Mouse (Mus musculus): Measurements from ENCODE around the gene Pcgf2.
"Not testable (repeated sequence)": the region's sequence is repeated elsewhere in the genome, so short reads cannot be mapped to it uniquely, and the experiment has no call there.

The Pcgf2 gene

GRCm38 (mm10) chr11:97656269-97656971, 43.9 kb downstream of the Pcgf2 start:
- in situ Hi-C loops (cut with MboI, MseI), result no loop called here

DNA sequence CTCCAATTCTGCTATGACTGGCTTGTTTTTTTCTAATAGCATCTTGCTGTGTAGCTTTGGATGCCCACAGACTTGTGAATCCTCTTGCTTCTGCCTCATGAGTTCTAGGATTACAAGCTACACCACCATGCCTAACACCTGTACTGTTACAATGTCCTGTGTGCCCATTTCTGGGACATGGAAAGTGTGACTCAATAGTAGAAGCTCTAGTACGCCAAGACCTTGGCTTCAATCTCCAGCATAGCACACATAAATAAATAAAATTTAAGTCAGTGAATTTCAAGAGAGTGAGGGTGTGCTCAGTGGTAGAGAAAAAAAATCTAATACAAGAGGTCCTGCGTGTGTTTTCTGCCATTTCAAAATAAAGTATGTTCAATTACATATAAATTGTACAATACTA, 46.1 kb downstream of the Pcgf2 start:
- in situ Hi-C loops (cut with MboI, MseI), result loop anchor here (5.0 kb wide), 1 partner anchor 43 kb away; no protein-coding TSS in a partner anchor

DNA sequence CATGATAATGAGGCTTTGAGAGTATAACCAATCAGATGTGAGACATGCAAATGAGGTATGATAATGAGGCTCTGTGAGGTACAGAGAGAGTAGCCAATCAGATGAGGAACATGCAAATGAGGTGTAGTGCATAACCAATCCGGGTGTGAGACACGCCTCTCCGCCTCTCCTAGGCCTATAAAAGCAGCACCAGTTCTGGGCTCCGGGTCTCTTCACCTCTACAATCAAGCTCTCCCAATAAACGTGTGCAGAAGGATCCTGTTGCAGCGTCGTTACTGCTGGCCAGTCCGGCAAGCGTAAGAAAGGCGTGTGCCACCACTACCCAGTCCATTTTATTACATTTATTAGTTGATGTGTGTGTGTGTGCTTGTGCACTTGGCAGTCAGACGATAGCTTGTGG, 46.9 kb downstream of the Pcgf2 start:
- in situ Hi-C loops (cut with MboI, MseI), result loop anchor here (5.0 kb wide), 1 partner anchor 44 kb away; no protein-coding TSS in a partner anchor

- in situ Hi-C loops (cut with MboI, MseI), result loop anchor here (5.0 kb wide), 1 partner anchor 47 kb away; no protein-coding TSS in a partner anchor
These were observed 50.0 kb downstream of the Pcgf2 start for GRCm38 (mm10) chr11:97650341-97650740.

DNA sequence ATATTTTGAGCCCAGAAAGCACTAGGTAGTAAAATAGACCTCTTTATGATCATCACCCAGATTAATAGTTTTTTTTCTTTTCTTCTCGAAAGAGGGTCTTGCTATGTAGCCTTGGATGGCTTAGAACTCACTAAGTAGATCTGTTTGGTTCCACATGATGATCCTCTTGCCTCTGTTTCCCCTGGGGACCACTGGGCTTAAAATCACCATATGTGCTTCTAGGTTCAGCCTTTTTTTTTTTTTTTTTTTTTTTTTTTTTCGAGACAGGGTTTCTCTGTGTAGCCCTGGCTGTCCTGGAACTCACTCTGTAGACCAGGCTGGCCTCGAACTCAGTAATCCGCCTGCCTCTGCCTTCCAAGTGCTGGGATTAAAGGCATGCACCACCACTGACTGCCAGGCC, 51.8 kb downstream of the Pcgf2 start:
- in situ Hi-C loops (cut with MboI, MseI), result not testable (repeated sequence)

DNA sequence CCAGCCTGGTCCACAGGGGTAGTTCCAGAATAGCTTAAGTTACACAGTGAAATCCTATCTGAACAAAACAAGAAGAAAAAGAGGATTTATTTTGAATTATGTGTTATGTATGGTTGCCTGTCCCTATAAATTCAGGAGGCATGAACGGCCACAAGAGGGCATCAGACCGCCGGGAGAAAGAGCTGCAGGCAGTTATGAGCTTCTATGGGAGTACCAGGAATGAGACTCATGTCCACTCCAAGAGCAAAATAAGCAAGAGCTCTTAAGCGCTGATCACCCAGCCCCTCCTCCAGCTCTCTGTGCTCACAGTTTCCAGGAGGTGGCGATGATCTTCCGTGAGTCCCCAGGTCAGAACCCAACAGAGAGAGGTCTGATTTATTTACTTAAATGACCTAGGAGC, 55.5 kb downstream of the Pcgf2 start:
- in situ Hi-C loops (cut with MboI, MseI), result no loop called here

GRCm38 (mm10) chr11:97643380-97644055, 56.8 kb downstream of the Pcgf2 start:
- in situ Hi-C loops (cut with MboI, MseI), result no loop called here

DNA sequence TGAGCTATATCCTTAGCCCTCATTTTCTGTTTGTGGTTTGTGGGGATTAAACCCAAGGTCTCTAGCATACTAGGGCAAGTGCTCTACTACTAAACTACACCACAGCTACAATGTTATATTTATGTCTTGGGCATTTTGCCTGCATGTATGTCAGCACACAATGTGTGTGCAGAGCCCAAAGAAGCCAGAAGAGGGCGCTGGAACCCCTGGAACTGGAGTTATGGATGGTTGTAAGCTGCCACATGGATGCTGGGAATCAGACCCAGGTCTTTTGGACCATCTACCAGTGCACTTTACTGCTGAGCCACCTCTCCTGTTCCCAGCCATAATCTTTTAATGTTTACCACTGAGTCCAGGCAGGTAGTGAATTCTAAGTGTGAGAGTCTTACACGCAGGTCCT, 57.6 kb downstream of the Pcgf2 start:
- in situ Hi-C loops (cut with MboI, MseI), result no loop called here

GRCm38 (mm10) chr11:97641668-97642067, 58.6 kb downstream of the Pcgf2 start:
- in situ Hi-C loops (cut with MboI, MseI), result no loop called here

Data from regulatory T cell (primary cell).